Mouse (Mus musculus) spleen, adult 10 weeks (tissue): ENCODE results near the gene Prr11. TPM values are rescaled to one million over a fixed set of nuclear protein-coding genes. Genes with fewer than 3 reads are reported as not detected.

Experiments used
- polyA plus RNA-seq: library from polyadenylated mRNA; stranded (reverse); fragments of 350-450 nt; fragmentation: Illumina TruSeq; extraction: RNeasy Lipid Tissue Mini Kit (QIAGEN cat#74804); gene quantifications from one replicate; pipeline ENCODE4 v1.2.3, GENCODE M21; 2015; ENCODE audit warnings: low replicate concordance; ENCODE audit not compliant: insufficient read depth

Prr11 gene
- 6.0 TPM for polyA plus RNA-seq

GRCm38 (mm10) chr11:87108409-87108754, at the start of gene Prr11:
Gene Prr11 (minus strand): TSS chr11:87108708.

GRCm38 (mm10) chr11:87126824-87127816, 18.6 kb upstream of the Prr11 start, which contains the start of gene Trim37:
Gene Trim37 (plus strand): TSS chr11:87127077.

GRCm38 (mm10) chr11:87108755-87109518, 429 bp upstream of the Prr11 start, which contains the start of gene Ska2:
Gene Ska2 (plus strand): TSS chr11:87109234.

GRCm38 (mm10) chr11:87086290-87086984, 22.1 kb downstream of the Prr11 start, which contains the start of gene Smg8:
Gene Smg8 (minus strand): TSS chr11:87086774.

GRCm38 (mm10) chr11:87073866-87074440, 34.6 kb downstream of the Prr11 start, which contains the start of gene Gdpd1:
Gene Gdpd1 (minus strand): TSS chr11:87074062.

Other genes starting within 250 kb of the Prr11 start
- gene Ypel2, start 115.0 kb downstream of the Prr11 start, polyA plus RNA-seq = 7.8 TPM
- 6.0 TPM for gene Gdpd1, start 34.6 kb downstream of the Prr11 start, polyA plus RNA-seq
- 14.4 TPM for gene Smg8, start 21.9 kb downstream of the Prr11 start, polyA plus RNA-seq
- 26.5 TPM for gene Ska2, start 526 bp upstream of the Prr11 start, polyA plus RNA-seq
- 13.9 TPM for gene Trim37, start 18.4 kb upstream of the Prr11 start, polyA plus RNA-seq